8 mouse cellular contexts compared by ENCODE assay signal in the genomic region with DNA sequence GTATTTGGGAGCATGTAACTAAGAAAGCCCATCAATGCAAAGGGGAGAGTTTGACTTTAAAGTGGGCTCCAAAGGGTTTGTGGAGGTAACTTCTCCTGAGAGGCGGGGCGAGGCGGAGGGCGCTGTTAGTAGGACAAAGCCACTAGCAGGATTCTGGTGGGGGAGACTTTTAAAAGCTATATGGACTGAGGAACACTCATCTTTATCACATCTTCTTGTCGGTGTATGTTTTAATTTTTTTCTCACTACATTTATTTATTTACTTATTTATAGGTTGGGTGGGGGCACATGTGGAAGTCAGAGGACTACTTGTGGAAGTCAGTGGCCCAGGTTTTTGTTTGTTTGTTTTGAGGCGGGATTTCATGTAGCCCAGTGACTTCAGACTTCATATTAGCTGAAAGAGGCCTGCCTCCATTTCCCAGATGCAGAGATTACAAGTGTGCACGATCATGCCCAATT. TPM values are rescaled to one million over a fixed set of nuclear protein-coding genes. Genes with fewer than 3 reads are reported as not detected.
DNase-seq lines count a peak whose midpoint lies in the region; ATAC-seq and TF ChIP-seq lines count a peak whose summit lies in the region.
"Had no signal": no experiment of that assay in that cellular context is flagged by ENCODE, and none has a peak within 500 bp of the region (broad histone marks: within the 10 kb centered on the region; RNA-seq: fewer than 3 reads in every experiment).

No protein-coding gene starts in this region.

- no peaks in the 10 kb centered on the region for H3K36me3 ChIP-seq in embryonic facial prominence, embryonic 14.5 days (ENCODE audit: control insufficient read depth, insufficient read depth, low read length)
- no peaks in the 10 kb centered on the region for H3K36me3 ChIP-seq in limb, embryonic 12.5 days
- no peaks in the 10 kb centered on the region for H3K36me3 ChIP-seq in small intestine, adult 2 months (ENCODE audit: control insufficient read depth, insufficient read depth, low read length)

- 46% methylated on average over 7 of the region's 7 CpGs for WGBS in embryonic facial prominence, embryonic 14.5 days
- 41% methylated on average over 7 of the region's 7 CpGs for WGBS in limb, embryonic 12.5 days
- 11% methylated on average over 7 of the region's 7 CpGs for WGBS in small intestine, adult 2 months

- H3K27me3 ChIP-seq in embryonic facial prominence, embryonic 14.5 days (replicated peaks; ENCODE audit: control insufficient read depth, insufficient read depth, low read length), result no peaks in the 10 kb centered on the region
- no peaks in the 10 kb centered on the region for H3K27me3 ChIP-seq in limb, embryonic 12.5 days
- no peaks in the 10 kb centered on the region for H3K27me3 ChIP-seq in small intestine, adult 2 months (ENCODE audit: control insufficient read depth, insufficient read depth, low read length)

- ATAC-seq in embryonic facial prominence, embryonic 14.5 days (ENCODE audit: low read depth), result no peak
- ATAC-seq in limb, embryonic 12.5 days (ENCODE audit: insufficient number of reproducible peaks, insufficient read depth, low FRiP score, low TSS enrichment, low read depth), result no peak

- peak overlapping the region; percentile 58 for H3K9ac ChIP-seq in embryonic facial prominence, embryonic 14.5 days (ENCODE audit: low read depth, low read length)
- H3K9ac ChIP-seq in limb, embryonic 12.5 days (replicated peaks), result peak overlapping the region; percentile 60

- no peak for TF ChIP-seq POLR2A in small intestine, adult 2 months (IDR thresholded peaks at IDR 0.05; ENCODE audit: low read depth, low read length)

- peak overlapping the region; percentile 61 for H3K4me2 ChIP-seq in embryonic facial prominence, embryonic 14.5 days (ENCODE audit: low read depth, low read length)
- peak overlapping the region; percentile 67 for H3K4me2 ChIP-seq in limb, embryonic 12.5 days

- H3K27ac ChIP-seq in embryonic facial prominence, embryonic 14.5 days (replicated peaks; ENCODE audit: low read depth, low read length), result peak overlapping the region; percentile 82
- peak overlapping the region; percentile 93 for H3K27ac ChIP-seq in limb, embryonic 12.5 days
- peak overlapping the region; percentile 21 for H3K27ac ChIP-seq in small intestine, adult 2 months (ENCODE audit: insufficient read depth, low read depth, low read length)

- DNase-seq in spleen, adult 12 weeks (ENCODE audit: low spot score), result peak; percentile 15
- DNase-seq in spleen, adult 18-20 months, result no peak
- DNase-seq in embryonic facial prominence, embryonic 14.5 days (ENCODE audit: low spot score), result no peak
- no peak for DNase-seq in right cerebral cortex, postnatal 25 days
- DNase-seq in Muller cell, postnatal 12 days (ENCODE audit: inconsistent ontology term), result no peak

- no peaks in the 10 kb centered on the region; the same call in 1 of the 2 replicates for H3K4me1 ChIP-seq in embryonic facial prominence, embryonic 14.5 days (ENCODE audit: control insufficient read depth, insufficient read depth, low read length)
- peaks cover 26% of the 10 kb centered on the region for H3K4me1 ChIP-seq in limb, embryonic 12.5 days (replicated peaks)
- H3K4me1 ChIP-seq in small intestine, adult 2 months (ENCODE audit: control insufficient read depth, insufficient read depth, insufficient read length, low read length), result peaks cover 2% of the 10 kb centered on the region; the same call in 1 of the 2 replicates

- H3K9me3 ChIP-seq in embryonic facial prominence, embryonic 14.5 days (ENCODE audit: control insufficient read depth, low read length), result no peaks in the 10 kb centered on the region
- H3K9me3 ChIP-seq in limb, embryonic 12.5 days, result no peaks in the 10 kb centered on the region

- peak overlapping the region; percentile 34 for H3K4me3 ChIP-seq in embryonic facial prominence, embryonic 14.5 days (ENCODE audit: low read depth, low read length)
- H3K4me3 ChIP-seq in limb, embryonic 12.5 days (replicated peaks), result peak overlapping the region; percentile 47
- peak overlapping the region; percentile 61 for H3K4me3 ChIP-seq in small intestine, adult 2 months (ENCODE audit: low read depth, low read length)

- TF ChIP-seq CTCF in small intestine, adult 2 months (IDR thresholded peaks at IDR 0.05; ENCODE audit: extremely low read depth, insufficient read length, insufficient replicate concordance, low read depth, low read length), result no peak

RNA-seq across cellular contexts. Expression of a gene that starts 0.3 kb away (rescaled TPM):
- polyA plus RNA-seq in embryonic facial prominence, embryonic 14.5 days (2014; fragmentation: Nextera tagmentation; extraction: Ambion mirVana), result 11.6 and 11.7 TPM in 2 replicates
- polyA plus RNA-seq in limb, embryonic 12.5 days (2016; fragmentation: Nextera tagmentation; extraction: Ambion mirVana), result 22.0 and 25.5 TPM in 2 replicates
- polyA plus RNA-seq in small intestine, adult 2 months (2012; rRNA removed), result 5.4 and 6.8 TPM in 2 replicates

RNA-seq across cellular contexts. Expression of a gene that starts 1.0 kb away (rescaled TPM):
- polyA plus RNA-seq in embryonic facial prominence, embryonic 14.5 days (2014; fragmentation: Nextera tagmentation; extraction: Ambion mirVana), result 0.14 TPM in 1 of 2 replicates, not detected in the other
- polyA plus RNA-seq in limb, embryonic 12.5 days (2016; fragmentation: Nextera tagmentation; extraction: Ambion mirVana), result 0.37 and 0.45 TPM in 2 replicates
- polyA plus RNA-seq in small intestine, adult 2 months (2012; rRNA removed), result not detected in 2 replicates
- polyA plus RNA-seq: large intestine, adult 2 months had no signal

RNA-seq across cellular contexts. Expression of a gene that starts 35.6 kb away (rescaled TPM):
- polyA plus RNA-seq in embryonic facial prominence, embryonic 14.5 days (2014; fragmentation: Nextera tagmentation; extraction: Ambion mirVana), result 17.7 and 18.2 TPM in 2 replicates
- polyA plus RNA-seq in limb, embryonic 12.5 days (2016; fragmentation: Nextera tagmentation; extraction: Ambion mirVana), result 24.7 and 26.6 TPM in 2 replicates
- polyA plus RNA-seq in small intestine, adult 2 months (2012; rRNA removed), result 6.4 and 7.8 TPM in 2 replicates

RNA-seq across cellular contexts. Expression of a gene that starts 45.4 kb away (rescaled TPM):
- polyA plus RNA-seq in embryonic facial prominence, embryonic 14.5 days (2014; fragmentation: Nextera tagmentation; extraction: Ambion mirVana), result 0.90 and 1.4 TPM in 2 replicates
- polyA plus RNA-seq in limb, embryonic 12.5 days (2016; fragmentation: Nextera tagmentation; extraction: Ambion mirVana), result 0.92 and 0.99 TPM in 2 replicates
- 1.5 and 1.6 TPM in 2 replicates for polyA plus RNA-seq in small intestine, adult 2 months (2012; rRNA removed)

Comparison
In these comparisons a context has a peak if more than half of its experiments do, and no peak if none do; other contexts are left out.
1. H3K27ac ChIP-seq: peak in every context shown above with its lines; median percentile 93 in limb, embryonic 12.5 days; 82 in embryonic facial prominence, embryonic 14.5 days; 21 in small intestine, adult 2 months.